Mouse (Mus musculus) G1E (cell line): Measurements from ENCODE around the gene Endou.

ENCODE experiments used
- CTCF ChIP-seq: IDR thresholded peaks from 2 replicates; pipeline ENCODE4 v1.5.1; 2012; ENCODE audit warnings: low read depth, low read length, inconsistent platforms, mixed read lengths
- TAL1 ChIP-seq: conservative IDR thresholded peaks from 2 replicates; pipeline ENCODE4 v1.6.1; 2012; ENCODE audit warnings: low read depth, low read length, inconsistent platforms, mixed read lengths

- TF ChIP-seq TAL1 = no peak
- no peak for TF ChIP-seq CTCF
Observed at GRCm38 (mm10) chr15:97672211-97672765, 58.9 kb downstream of the Endou start.
